In the genomic region with DNA sequence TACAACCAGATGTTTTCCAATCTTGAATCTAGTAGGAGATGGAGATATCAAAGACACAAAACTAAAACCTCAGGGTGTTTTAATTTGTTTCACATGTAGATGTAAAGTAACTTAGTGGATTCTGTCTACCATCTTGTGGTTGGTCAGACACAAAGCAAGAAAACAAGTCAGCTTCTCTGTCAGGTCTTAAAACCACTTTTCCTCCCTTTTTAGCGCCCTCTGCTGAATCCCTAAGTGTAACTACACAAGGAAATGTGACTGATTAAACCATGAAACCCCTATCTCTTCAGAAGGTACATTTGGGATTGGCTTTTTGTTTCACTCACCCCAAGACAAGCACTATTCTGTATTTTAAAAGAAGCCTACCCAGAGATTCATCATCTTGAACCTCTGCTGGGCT, we compare ENCODE assay signal across 21 mouse cellular contexts. TPM values are rescaled to one million over a fixed set of nuclear protein-coding genes. Genes with fewer than 3 reads are reported as not detected.
A peak's percentile ranks its signal among the peaks of the same experiment; 100 is the strongest.
DNase-seq lines count a peak whose midpoint lies in the region; ATAC-seq and TF ChIP-seq lines count a peak whose summit lies in the region.
"Had no signal": no experiment of that assay in that cellular context is flagged by ENCODE, and none has a peak within 500 bp of the region (broad histone marks: within the 10 kb centered on the region; RNA-seq: fewer than 3 reads in every experiment).

No protein-coding gene starts in this region.

- DNase-seq in kidney, postnatal 0 days (ENCODE audit: low spot score) = peak; percentile 7
- DNase-seq in kidney, adult 11 months = no peak
- DNase-seq in CD4-positive, CD25-positive, alpha-beta regulatory T cell, adult 2 months (ENCODE audit: low read depth, low spot score) = peak; percentile 46
- DNase-seq in R1 (ENCODE audit: low read depth, low spot score) = peak; percentile 21
- DNase-seq in ovary, adult 18-20 months (ENCODE audit: low spot score) = no peak
- no peak for DNase-seq in midbrain, embryonic 11.5 days (ENCODE audit: low spot score, missing footprints)
- DNase-seq in left cerebral cortex, postnatal 36 days (ENCODE audit: low spot score in 2 of 2) = no peak
- DNase-seq: adrenal gland, postnatal 10 days; cerebellum, adult 18-20 months; kidney, adult 18-20 months; thymus, postnatal 36 days had no signal

- H3K4me3 ChIP-seq in kidney, postnatal 0 days (replicated peaks; ENCODE audit: low read depth, low read length) = no peak overlapping the region
- no peak overlapping the region for H3K4me3 ChIP-seq in midbrain, embryonic 11.5 days (ENCODE audit: low read depth, low read length)
- H3K4me3 ChIP-seq: erythroblast, embryonic 14.5 days; limb, embryonic 15.5 days; megakaryocyte, embryonic 14.5 days; neural tube, embryonic 12.5 days had no signal

- H3K27ac ChIP-seq in kidney, postnatal 0 days = no peak overlapping the region
- no peak overlapping the region for H3K27ac ChIP-seq in midbrain, embryonic 11.5 days (ENCODE audit: low read depth, low read length)
- H3K27ac ChIP-seq: limb, embryonic 15.5 days; neural tube, embryonic 12.5 days had no signal

- no peaks in the 10 kb centered on the region for H3K9me3 ChIP-seq in kidney, postnatal 0 days (replicated peaks; ENCODE audit: low read length)
- peaks cover 1% of the 10 kb centered on the region; the same call in 1 of the 2 replicates for H3K9me3 ChIP-seq in midbrain, embryonic 11.5 days (ENCODE audit: control insufficient read depth, low read length)
- H3K9me3 ChIP-seq: limb, embryonic 15.5 days; megakaryocyte, embryonic 14.5 days had no signal

- no peaks in the 10 kb centered on the region for H3K4me1 ChIP-seq in kidney, postnatal 0 days (replicated peaks; ENCODE audit: insufficient read depth, low read length)
- no peaks in the 10 kb centered on the region for H3K4me1 ChIP-seq in midbrain, embryonic 11.5 days (ENCODE audit: control insufficient read depth, insufficient read depth, low read length)
- H3K4me1 ChIP-seq: limb, embryonic 15.5 days; megakaryocyte, embryonic 14.5 days; neural tube, embryonic 12.5 days had no signal

- no peaks in the 10 kb centered on the region for H3K27me3 ChIP-seq in kidney, postnatal 0 days (ENCODE audit: insufficient read depth, low read length)
- H3K27me3 ChIP-seq in midbrain, embryonic 11.5 days (ENCODE audit: control insufficient read depth, insufficient read depth, low read length) = no peaks in the 10 kb centered on the region
- H3K27me3 ChIP-seq: limb, embryonic 15.5 days; megakaryocyte, embryonic 14.5 days; neural tube, embryonic 12.5 days had no signal

- 10% methylated on average over 1 of the region's 1 CpGs for WGBS in kidney, postnatal 0 days
- 28% methylated on average over 1 of the region's 1 CpGs for WGBS in midbrain, embryonic 11.5 days

- no peak for ATAC-seq in kidney, postnatal 0 days (replicated peaks; ENCODE audit: low FRiP score, low read depth)
- peak; percentile 58 for ATAC-seq in inflammation-experienced regulatory T-cells, adult 6 months
- ATAC-seq in midbrain, embryonic 11.5 days (ENCODE audit: low FRiP score) = no peak

- H3K36me3 ChIP-seq in kidney, postnatal 0 days (ENCODE audit: insufficient read depth, low read length) = no peaks in the 10 kb centered on the region
- H3K36me3 ChIP-seq in midbrain, embryonic 11.5 days (ENCODE audit: control insufficient read depth, insufficient read depth, low read length) = no peaks in the 10 kb centered on the region
- H3K36me3 ChIP-seq: limb, embryonic 15.5 days; neural tube, embryonic 12.5 days had no signal

- peak; percentile 39 for TF ChIP-seq CTCF in kidney, postnatal 0 days (IDR thresholded peaks at IDR 0.05; ENCODE audit: low read depth)

- intact Hi-C loops in left cerebral cortex, postnatal 36 days (cut with DNase I) = no loop called here

- H3K9ac ChIP-seq in kidney, postnatal 0 days (ENCODE audit: low read depth, low read length) = no peak overlapping the region
- H3K9ac ChIP-seq in midbrain, embryonic 11.5 days (ENCODE audit: low read length) = no peak overlapping the region
- H3K9ac ChIP-seq: limb, embryonic 15.5 days; neural tube, embryonic 12.5 days had no signal

- H3K4me2 ChIP-seq in kidney, postnatal 0 days (ENCODE audit: low read length) = no peak overlapping the region
- H3K4me2 ChIP-seq in midbrain, embryonic 11.5 days = no peak overlapping the region
- H3K4me2 ChIP-seq: limb, embryonic 15.5 days; neural tube, embryonic 12.5 days had no signal

RNA-seq across cellular contexts. Expression of a gene that starts 48.1 kb away (rescaled TPM):
- not detected in 2 replicates for polyA plus RNA-seq in kidney, postnatal 0 days (2015; fragmentation: Nextera tagmentation; extraction: Ambion mirVana)
- polyA plus RNA-seq in inflammation-experienced regulatory T-cells, adult 6 months (2017; shearing (Covaris generic)) = not detected
- not detected in 2 replicates for polyA plus RNA-seq in midbrain, embryonic 11.5 days (2014; fragmentation: Nextera tagmentation; extraction: Ambion mirVana)
- total RNA-seq in left cerebral cortex, postnatal 36 days (2021) = not detected
- total RNA-seq: adrenal gland, postnatal 10 days; ES-E14; gastrocnemius, adult 8-10 months; layer of hippocampus, postnatal 14 days had no signal
- polyA plus RNA-seq: erythroblast, embryonic 14.5 days; heart, postnatal 0 days; limb, embryonic 15.5 days; neural tube, embryonic 12.5 days; stomach, embryonic 14.5 days had no signal

Comparison
In these comparisons a context has a peak if more than half of its experiments do, and no peak if none do; other contexts are left out.
1. DNase-seq: peak in kidney, postnatal 0 days (single experiment), CD4-positive, CD25-positive, alpha-beta regulatory T cell, adult 2 months (single experiment) and R1 (single experiment); none in kidney, adult 11 months (single experiment), ovary, adult 18-20 months (single experiment), midbrain, embryonic 11.5 days (single experiment) and left cerebral cortex, postnatal 36 days (0 of 2).